Mouse (Mus musculus) embryonic facial prominence, embryonic 13.5 days (tissue): ENCODE data around the gene Fam118b. TPM values are rescaled to one million over a fixed set of nuclear protein-coding genes. Genes with fewer than 3 reads are reported as not detected.

Source experiments
- ATAC-seq: fragments of 200-750 bp; cut with Nextera tagmentation; 2 replicates; pipeline ENCODE4 v1.8.0; 2017; ENCODE audit warnings: low read depth; ENCODE audit not compliant: insufficient number of reproducible peaks, insufficient read depth, low FRiP score, low TSS enrichment
- H3K27ac ChIP-seq: fragments of 300-500 bp; sonication (generic); 2 replicates; pipeline ENCODE4 v1.5.1; 2015; ENCODE audit warnings: moderate library complexity, mild to moderate bottlenecking, inconsistent platforms
- H3K27me3 ChIP-seq: fragments of 300-500 bp; sonication (generic); 2 replicates; pipeline ENCODE4 v1.6.1; 2015; ENCODE audit warnings: mild to moderate bottlenecking, inconsistent platforms
- H3K36me3 ChIP-seq: fragments of 300-500 bp; sonication (generic); 2 replicates; pipeline ENCODE4 v1.6.1; 2015; ENCODE audit warnings: mild to moderate bottlenecking, inconsistent platforms
- H3K4me1 ChIP-seq: fragments of 300-500 bp; sonication (generic); 2 replicates; pipeline ENCODE4 v1.6.1; 2015; ENCODE audit warnings: inconsistent platforms
- H3K4me2 ChIP-seq: fragments of 300-500 bp; sonication (generic); 2 replicates; pipeline ENCODE4 v1.6.1; 2015; ENCODE audit warnings: moderate library complexity, mild to moderate bottlenecking, inconsistent platforms
- H3K4me3 ChIP-seq: fragments of 300-500 bp; sonication (generic); 2 replicates; pipeline ENCODE4 v1.5.1; 2015; ENCODE audit warnings: mild to moderate bottlenecking, inconsistent platforms
- H3K9ac ChIP-seq: fragments of 300-500 bp; sonication (generic); 2 replicates; pipeline ENCODE4 v1.6.1; 2015; ENCODE audit warnings: mild to moderate bottlenecking, inconsistent platforms
- H3K9me3 ChIP-seq: fragments of 300-500 bp; sonication (generic); 2 replicates; pipeline ENCODE4 v1.6.1; 2016; ENCODE audit warnings: inconsistent platforms
- WGBS: fragments of 180-500 bp; shearing (Covaris S2); methylation state at CpG from one replicate; pipeline ENCODE4 v1.1.7; 2015; ENCODE audit warnings: mixed read lengths; 5-methylcytosine and 5-hydroxymethylcytosine counted together
- polyA plus RNA-seq: library from polyadenylated mRNA; unstranded; fragments of >200 nt; fragmentation: Nextera tagmentation; extraction: Ambion mirVana; gene quantifications from 2 replicates; pipeline ENCODE4 v1.2.1, GENCODE M21; 2015

Gene Fam118b
- polyA plus RNA-seq, 1 experiment from 2014 or later, result 61.4 TPM

DNA sequence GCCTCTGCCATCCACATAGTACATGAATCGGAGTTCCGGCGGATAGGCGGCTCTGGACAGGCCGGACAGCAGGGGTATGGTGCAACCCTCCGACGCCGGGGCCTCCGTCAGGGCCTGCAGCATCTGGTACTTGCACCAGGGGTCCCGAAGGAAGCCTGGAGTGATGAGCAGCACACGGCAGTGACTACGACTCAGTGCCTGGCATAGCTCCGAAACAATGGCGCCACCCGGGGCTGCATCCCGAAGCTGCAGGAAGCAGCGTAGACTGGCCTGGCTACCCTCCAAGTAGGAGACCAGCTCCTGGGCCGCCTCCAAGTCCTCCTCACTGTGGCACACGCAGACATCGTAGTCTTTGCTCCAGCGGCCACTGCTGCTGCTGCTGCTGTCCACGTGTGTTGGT lies 78.9 kb downstream of the Fam118b start:
- Histone ChIP-seq H3K27ac (no peak overlapping the region), H3K36me3 (peaks cover 40% of the 10 kb centered on the region), H3K9me3 (no peaks in the 10 kb centered on the region), H3K4me1 (peaks cover 8% of the 10 kb centered on the region), H3K4me3 (no peak overlapping the region), H3K27me3 (no peaks in the 10 kb centered on the region), H3K9ac (no peak overlapping the region), H3K4me2 (no peak overlapping the region)
- no peak for ATAC-seq
- 76% methylated on average over 22 of the region's 22 CpGs for WGBS

DNA sequence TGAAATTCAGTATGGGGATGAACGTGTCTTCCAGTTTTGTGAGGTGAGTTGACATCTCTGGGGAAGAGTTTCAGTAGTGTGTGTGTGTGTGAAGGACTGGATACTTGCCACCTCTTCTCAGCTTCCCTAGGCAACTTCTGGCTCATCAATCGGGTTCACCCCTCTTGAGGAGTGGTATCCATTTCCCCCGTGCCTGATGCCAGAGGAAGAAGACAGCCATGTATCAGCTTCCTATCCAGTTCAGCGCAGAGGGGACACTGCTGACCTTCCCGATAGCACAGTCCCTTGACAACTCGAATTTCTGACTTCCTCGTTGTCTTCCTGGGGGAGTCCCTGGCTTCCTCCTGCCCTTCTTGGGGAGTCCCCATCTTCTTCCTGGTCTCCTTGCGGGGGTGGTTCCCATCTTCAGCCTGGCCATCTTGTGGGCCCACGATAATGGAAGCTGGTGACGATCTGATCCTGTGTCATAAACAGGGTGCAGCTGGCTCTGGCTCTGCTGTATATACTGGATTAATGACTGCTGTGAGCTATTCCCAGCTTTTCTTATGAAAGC lies 80.2 kb downstream of the Fam118b start:
- H3K9ac ChIP-seq, result no peak overlapping the region
- H3K27me3 ChIP-seq, result no peaks in the 10 kb centered on the region
- H3K4me2 ChIP-seq, result no peak overlapping the region
- no peaks in the 10 kb centered on the region for H3K9me3 ChIP-seq
- peaks cover 40% of the 10 kb centered on the region for H3K36me3 ChIP-seq
- H3K27ac ChIP-seq, result no peak overlapping the region
- no peaks in the 10 kb centered on the region for H3K4me1 ChIP-seq
- WGBS, result 89% methylated on average over 10 of the region's 10 CpGs
- H3K4me3 ChIP-seq, result no peak overlapping the region
- ATAC-seq, result no peak

DNA sequence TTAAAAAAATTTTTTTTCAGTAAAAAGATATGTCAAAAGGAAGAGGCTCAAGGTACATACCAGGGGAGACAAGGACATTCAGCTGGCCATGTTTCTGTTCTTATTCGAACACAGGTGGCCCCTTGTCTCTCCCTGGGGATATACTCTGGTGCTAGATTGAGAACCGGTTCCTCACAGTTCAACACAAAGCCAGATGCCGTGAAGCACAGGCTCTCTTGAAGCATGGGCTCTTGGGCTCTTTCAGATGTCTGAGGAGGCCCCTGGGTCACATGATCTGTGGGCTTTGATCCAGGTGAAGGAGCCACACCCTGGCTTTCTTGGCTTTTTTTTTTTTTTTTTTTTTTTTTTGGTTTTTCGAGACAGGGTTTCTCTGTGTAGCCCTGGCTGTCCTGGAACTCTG lies 81.2 kb downstream of the Fam118b start:
- H3K36me3 ChIP-seq, result peaks cover 38% of the 10 kb centered on the region
- no peak for ATAC-seq

GRCm38 (mm10) chr9:35183359-35183758 lies 84.2 kb downstream of the Fam118b start:
- 69% methylated on average over 5 of the region's 5 CpGs for WGBS
- Histone ChIP-seq H3K27me3 (no peaks in the 10 kb centered on the region), H3K27ac (no peak overlapping the region), H3K9me3 (no peaks in the 10 kb centered on the region), H3K36me3 (peaks cover 17% of the 10 kb centered on the region), H3K4me1 (no peaks in the 10 kb centered on the region), H3K4me2 (no peak overlapping the region), H3K4me3 (no peak overlapping the region), H3K9ac (no peak overlapping the region)
- ATAC-seq, result no peak

More for the DNA sequence above, 81.2 kb downstream of the Fam118b start:
- Histone ChIP-seq H3K4me2 (no peak overlapping the region), H3K9ac (no peak overlapping the region), H3K27me3 (no peaks in the 10 kb centered on the region), H3K4me1 (no peaks in the 10 kb centered on the region), H3K4me3 (no peak overlapping the region), H3K27ac (no peak overlapping the region), H3K9me3 (no peaks in the 10 kb centered on the region)
- 74% methylated on average over 4 of the region's 4 CpGs for WGBS

- Histone ChIP-seq H3K4me3 (no peak overlapping the region), H3K4me1 (no peaks in the 10 kb centered on the region), H3K36me3 (peaks cover 12% of the 10 kb centered on the region), H3K9ac (no peak overlapping the region), H3K9me3 (no peaks in the 10 kb centered on the region), H3K4me2 (no peak overlapping the region), H3K27me3 (no peaks in the 10 kb centered on the region), H3K27ac (no peak overlapping the region)
- ATAC-seq, result no peak
- WGBS, result 83% methylated on average over 2 of the region's 2 CpGs
Measured at GRCm38 (mm10) chr9:35182832-35183231, 84.8 kb downstream of the Fam118b start.

DNA sequence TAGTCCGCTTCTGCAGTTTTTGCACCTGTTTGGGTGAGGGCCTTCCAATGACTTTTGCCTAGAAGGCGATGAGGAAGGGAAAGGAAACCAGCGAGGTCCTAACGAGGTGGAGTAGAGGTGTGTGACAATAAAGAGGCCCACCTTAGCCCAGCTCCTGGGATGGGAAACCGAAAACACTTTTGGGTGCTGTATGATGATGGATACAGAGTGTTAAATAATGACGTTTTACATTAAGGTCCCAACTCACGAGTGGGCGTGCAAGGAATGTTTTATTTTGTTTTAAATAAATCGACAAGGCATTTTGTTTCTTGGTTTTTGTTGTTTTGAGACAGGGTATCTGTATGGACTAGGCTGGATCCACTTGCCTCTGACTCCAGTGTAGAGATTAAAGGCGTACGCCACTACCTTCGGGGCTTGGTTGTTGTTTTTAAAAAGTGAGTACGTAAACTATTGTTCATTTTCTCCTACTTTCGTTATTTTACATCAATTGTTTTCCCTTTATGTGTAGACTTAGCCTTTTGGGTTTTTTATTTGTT lies 91.4 kb downstream of the Fam118b start:
- no peaks in the 10 kb centered on the region for H3K9me3 ChIP-seq
- peak overlapping the region; percentile 88 for H3K4me2 ChIP-seq
- H3K27ac ChIP-seq, result peak overlapping the region; percentile 91; the same call in 1 of the 2 replicates
- H3K36me3 ChIP-seq, result no peaks in the 10 kb centered on the region
- ATAC-seq, result no peak
- H3K27me3 ChIP-seq, result no peaks in the 10 kb centered on the region
- peak overlapping the region; percentile 64 for H3K4me3 ChIP-seq
- peaks cover 12% of the 10 kb centered on the region for H3K4me1 ChIP-seq
- no peak overlapping the region for H3K9ac ChIP-seq
- 46% methylated on average over 14 of the region's 14 CpGs for WGBS

- peak within 1 kb of the TSS; percentile 76 for H3K9ac ChIP-seq
- H3K27ac ChIP-seq, result peak within 1 kb of the TSS; percentile 91
- H3K27me3 ChIP-seq, result no peaks in the 10 kb centered on the region
- WGBS, result under 1% methylated on average over 38 of the region's 38 CpGs
- no peaks in the 10 kb centered on the region for H3K9me3 ChIP-seq
- peak; percentile 91 for ATAC-seq
- peak within 1 kb of the TSS; percentile 64 for H3K4me3 ChIP-seq
- peak within 1 kb of the TSS; percentile 88 for H3K4me2 ChIP-seq
- H3K4me1 ChIP-seq, result peaks cover 12% of the 10 kb centered on the region
- peaks cover 5% of the 10 kb centered on the region; the same call in 1 of the 2 replicates for H3K36me3 ChIP-seq
Measured at GRCm38 (mm10) chr9:35175251-35176123, 92.1 kb downstream of the Fam118b start, which contains the start of gene Dcps. Gene Dcps (minus strand): TSS chr9:35176061.

DNA sequence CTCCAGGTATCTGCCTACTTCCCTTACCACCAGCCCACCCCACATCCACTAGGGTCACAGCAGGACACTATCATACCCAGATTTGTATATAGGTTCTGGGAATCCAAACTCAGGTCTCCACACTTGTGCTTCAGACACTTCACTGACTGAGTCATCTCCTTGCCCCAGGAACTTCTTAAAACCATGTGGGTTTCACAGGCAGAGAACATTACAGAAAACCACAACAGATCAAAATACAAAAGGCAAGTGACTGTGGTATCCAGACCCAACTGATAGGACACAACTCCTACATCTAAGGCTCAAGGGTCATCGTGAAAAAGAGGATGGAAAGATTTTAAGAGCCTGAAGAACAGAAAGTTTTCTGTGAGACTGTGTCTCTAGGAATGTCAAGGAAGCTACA lies 94.3 kb downstream of the Fam118b start:
- Histone ChIP-seq H3K4me2 (no peak overlapping the region), H3K9ac (no peak overlapping the region), H3K36me3 (peaks cover 13% of the 10 kb centered on the region; the same call in 1 of the 2 replicates), H3K27me3 (no peaks in the 10 kb centered on the region), H3K9me3 (no peaks in the 10 kb centered on the region), H3K27ac (no peak overlapping the region), H3K4me1 (peaks cover 12% of the 10 kb centered on the region), H3K4me3 (no peak overlapping the region)
- 85% methylated on average over 1 of the region's 1 CpGs for WGBS
- ATAC-seq, result no peak

DNA sequence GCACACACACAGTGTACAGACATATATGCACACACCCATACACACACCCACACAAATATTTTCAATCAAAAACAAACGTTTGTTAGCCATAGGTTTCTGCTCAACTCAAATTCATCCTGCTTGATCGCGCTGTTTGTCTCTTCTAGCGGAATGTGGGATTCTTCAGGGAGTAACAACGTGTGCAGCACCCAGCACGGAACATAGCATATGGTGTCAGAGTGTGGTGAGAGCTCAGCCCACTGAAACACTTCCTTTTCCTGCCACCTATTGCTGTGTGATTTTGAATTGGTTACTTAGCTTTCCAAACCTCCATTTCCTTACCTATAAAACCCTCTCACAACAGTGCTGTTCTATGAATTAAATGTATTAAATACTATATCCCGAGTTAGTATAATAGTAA lies 97.5 kb downstream of the Fam118b start:
- no peak overlapping the region for H3K9ac ChIP-seq
- no peak for ATAC-seq
- 93% methylated on average over 7 of the region's 7 CpGs for WGBS

More for the DNA sequence above, 97.5 kb downstream of the Fam118b start:
- H3K27me3 ChIP-seq, result no peaks in the 10 kb centered on the region
- H3K9me3 ChIP-seq, result no peaks in the 10 kb centered on the region
- no peak overlapping the region for H3K4me3 ChIP-seq
- H3K4me1 ChIP-seq, result peaks cover 11% of the 10 kb centered on the region
- H3K4me2 ChIP-seq, result no peak overlapping the region
- no peak overlapping the region for H3K27ac ChIP-seq
- H3K36me3 ChIP-seq, result peaks cover 13% of the 10 kb centered on the region; the same call in 1 of the 2 replicates
